Mouse (Mus musculus) C2C12 (cell line): Measurements from ENCODE around the gene E2f3.

ENCODE experiments used
- CTCF ChIP-seq: IDR thresholded peaks from one replicate; pipeline ENCODE4 v1.5.1; 2011; ENCODE audit not compliant: control insufficient read depth, insufficient read depth, insufficient read length
- MAX ChIP-seq: IDR thresholded peaks from one replicate; pipeline ENCODE4 v1.6.1; 2011; ENCODE audit warnings: mild to moderate bottlenecking, control low read depth
- MYOD1 ChIP-seq: IDR thresholded peaks from one replicate; pipeline ENCODE4 v1.6.1; 2011; ENCODE audit warnings: low read depth; ENCODE audit not compliant: control insufficient read depth, insufficient read length
- MYOG ChIP-seq: IDR thresholded peaks from one replicate; pipeline ENCODE4 v1.6.1; 2011; ENCODE audit not compliant: control insufficient read depth, insufficient read length; ENCODE audit errors: extremely low read depth

- TF ChIP-seq MAX (no peak), CTCF (no peak), MYOD1 (no peak), MYOG (no peak)
These were observed 15.2 kb upstream of the E2f3 start for GRCm38 (mm10) chr13:30001041-30001440.
